Mouse (Mus musculus) CH12.LX (cell line): ENCODE results near the gene B3galt5. TPM values are rescaled to one million over a fixed set of nuclear protein-coding genes. Genes with fewer than 3 reads are reported as not detected.
A peak's percentile ranks its signal among the peaks of the same experiment; 100 is the strongest.
"Not testable (repeated sequence)": the region's sequence is repeated elsewhere in the genome, so short reads cannot be mapped to it uniquely, and the experiment has no call there.

Experiments used
- DNase-seq: peaks from one replicate; pipeline ENCODE4 v3.0.0-alpha.2; 2013; ENCODE audit errors: extremely low read depth
- H3K27ac ChIP-seq: 2 replicates; pipeline ENCODE4 v1.5.1; 2012; ENCODE audit warnings: low read depth, mild to moderate bottlenecking, control low read depth, moderate library complexity; ENCODE audit not compliant: insufficient read depth
- H3K27me3 ChIP-seq: replicated peaks from 2 replicates; pipeline ENCODE3; 2012; ENCODE audit warnings: inconsistent platforms
- H3K36me3 ChIP-seq, 2 experiments: replicated peaks in 1 of 2; 2 replicates each; pipeline versions ENCODE3 to v1.6.1; 2012; ENCODE audit warnings: inconsistent platforms in 1 of 2, low read length in 1 of 2, mild to moderate bottlenecking in 1 of 2, mixed read lengths in 1 of 2, moderate library complexity in 1 of 2; ENCODE audit not compliant: control insufficient read depth in 1 of 2, insufficient read depth in 1 of 2
- H3K4me1 ChIP-seq, 2 experiments: 2 replicates each; pipeline ENCODE4 v1.6.1; 2012; ENCODE audit warnings: inconsistent platforms in 1 of 2, moderate library complexity in 1 of 2; ENCODE audit not compliant: insufficient read depth in 2 of 2, control insufficient read depth in 1 of 2
- H3K4me2 ChIP-seq: 2 replicates; pipeline ENCODE4 v1.6.1; 2012; ENCODE audit warnings: low read depth, mild to moderate bottlenecking, control low read depth; ENCODE audit not compliant: poor library complexity, insufficient read depth, severe bottlenecking
- H3K4me3 ChIP-seq, 3 experiments: fragments of 150-350 bp in 1 of 3; sonication (generic) in 1 of 3; replicated peaks in 1 of 3; 2 replicates each; pipeline versions ENCODE3 to v1.5.1; 2011 to 2012; ENCODE audit warnings: low read depth in 2 of 3, low read length in 2 of 3, mild to moderate bottlenecking in 2 of 3, moderate library complexity in 2 of 3, control low read depth in 1 of 3, improper control_type of control experiment in 1 of 3, inconsistent platforms in 1 of 3, mixed read lengths in 1 of 3; ENCODE audit not compliant: poor library complexity in 1 of 3
- H3K79me2 ChIP-seq: replicated peaks from 2 replicates; pipeline ENCODE4 v1.6.1; 2012; ENCODE audit warnings: mild to moderate bottlenecking, moderate library complexity; ENCODE audit not compliant: control insufficient read depth, poor library complexity, insufficient read depth, severe bottlenecking; ENCODE audit errors: extremely low read depth
- H3K9ac ChIP-seq: 2 replicates; pipeline ENCODE4 v1.6.1; 2012; ENCODE audit warnings: low read depth, mild to moderate bottlenecking, control low read depth, moderate library complexity; ENCODE audit not compliant: insufficient read depth
- H3K9me3 ChIP-seq: replicated peaks from 2 replicates; pipeline ENCODE3; 2012; ENCODE audit warnings: low read length, inconsistent platforms, mixed read lengths
- BHLHE40 ChIP-seq: IDR thresholded peaks from 2 replicates; pipeline ENCODE4 v1.6.1; 2011; ENCODE audit warnings: mild to moderate bottlenecking, low read depth, low read length, improper control_type of control experiment
- CHD2 ChIP-seq: IDR thresholded peaks from 2 replicates; pipeline ENCODE4 v1.6.1; 2011; ENCODE audit warnings: low read length, improper control_type of control experiment
- CTCF ChIP-seq, 2 experiments: IDR thresholded peaks in 1 of 2; conservative IDR thresholded peaks in 1 of 2; 2 replicates each; pipeline ENCODE4 v1.5.1; 2011 to 2012; ENCODE audit warnings: low read depth in 2 of 2, low read length in 2 of 2, improper control_type of control experiment in 1 of 2, inconsistent platforms in 1 of 2, mild to moderate bottlenecking in 1 of 2, moderate library complexity in 1 of 2
- ELF1 ChIP-seq: IDR thresholded peaks from 2 replicates; pipeline ENCODE4 v1.6.1; 2014; ENCODE audit warnings: low read depth, mild to moderate bottlenecking, inconsistent platforms, low read length, improper control_type of control experiment
- EP300 ChIP-seq: IDR thresholded peaks from 2 replicates; pipeline ENCODE4 v1.6.1; 2011; ENCODE audit warnings: low read length, improper control_type of control experiment
- ETS1 ChIP-seq: conservative IDR thresholded peaks from 2 replicates; pipeline ENCODE4 v1.6.1; 2012; ENCODE audit warnings: low read depth, mild to moderate bottlenecking, inconsistent platforms, low read length, improper control_type of control experiment, moderate library complexity
- GABPA ChIP-seq: IDR thresholded peaks from 2 replicates; pipeline ENCODE4 v1.6.1; 2012; ENCODE audit warnings: low read depth, low read length, improper control_type of control experiment, inconsistent platforms; ENCODE audit not compliant: insufficient replicate concordance
- IRF4 ChIP-seq: IDR thresholded peaks from 2 replicates; pipeline ENCODE4 v1.6.1; 2014; ENCODE audit warnings: low read depth, mild to moderate bottlenecking, inconsistent platforms, low read length, improper control_type of control experiment
- JUN ChIP-seq: IDR thresholded peaks from 2 replicates; pipeline ENCODE4 v1.6.1; 2011; ENCODE audit warnings: low read depth, mild to moderate bottlenecking, low read length, improper control_type of control experiment, moderate library complexity; ENCODE audit not compliant: insufficient read depth
- JUND ChIP-seq: conservative IDR thresholded peaks from 2 replicates; pipeline ENCODE4 v1.6.1; 2011; ENCODE audit warnings: low read depth, low read length, improper control_type of control experiment
- MXI1 ChIP-seq: IDR thresholded peaks from 2 replicates; pipeline ENCODE4 v1.6.1; 2011; ENCODE audit warnings: mild to moderate bottlenecking, low read depth, low read length, improper control_type of control experiment
- NELFE ChIP-seq: IDR thresholded peaks from 2 replicates; pipeline ENCODE4 v1.6.1; 2011; ENCODE audit warnings: low read depth, low read length, improper control_type of control experiment
- NRF1 ChIP-seq: IDR thresholded peaks from 2 replicates; pipeline ENCODE4 v1.6.1; 2014; ENCODE audit warnings: low read depth, mild to moderate bottlenecking, inconsistent platforms, low read length, improper control_type of control experiment, moderate library complexity
- PAX5 ChIP-seq: IDR thresholded peaks from 2 replicates; pipeline ENCODE4 v1.6.1; 2012; ENCODE audit warnings: low read length, inconsistent platforms, mixed read lengths
- POLR2A ChIP-seq: IDR thresholded peaks from 2 replicates; pipeline ENCODE4 v1.6.1; 2011; ENCODE audit warnings: low read depth, mild to moderate bottlenecking, improper control_type of control experiment, low read length
- POLR2AphosphoS2 ChIP-seq: IDR thresholded peaks from 2 replicates; pipeline ENCODE4 v1.6.1; 2011; ENCODE audit warnings: low read depth, low read length, improper control_type of control experiment
- RAD21 ChIP-seq: IDR thresholded peaks from 2 replicates; pipeline ENCODE4 v1.6.1; 2011; ENCODE audit warnings: low read depth, mild to moderate bottlenecking, low read length, improper control_type of control experiment, moderate library complexity
- RCOR1 ChIP-seq: conservative IDR thresholded peaks from 2 replicates; pipeline ENCODE4 v1.6.1; 2012; ENCODE audit warnings: low read depth, mild to moderate bottlenecking, inconsistent platforms, low read length, improper control_type of control experiment
- SIN3A ChIP-seq: IDR thresholded peaks from 2 replicates; pipeline ENCODE4 v1.6.1; 2012; ENCODE audit warnings: low read length, improper control_type of control experiment, inconsistent platforms
- SMC3 ChIP-seq: IDR thresholded peaks from 2 replicates; pipeline ENCODE4 v1.6.1; 2011; ENCODE audit warnings: low read depth, low read length, improper control_type of control experiment
- TBP ChIP-seq: conservative IDR thresholded peaks from 2 replicates; pipeline ENCODE4 v1.6.1; 2011; ENCODE audit warnings: low read depth, low read length, improper control_type of control experiment
- TCF12 ChIP-seq: IDR thresholded peaks from 2 replicates; pipeline ENCODE4 v1.6.1; 2014; ENCODE audit warnings: low read depth, mild to moderate bottlenecking, inconsistent platforms, low read length, improper control_type of control experiment
- USF1 ChIP-seq: IDR thresholded peaks from 2 replicates; pipeline ENCODE4 v1.6.1; 2014; ENCODE audit warnings: low read depth, mild to moderate bottlenecking, inconsistent platforms, low read length, improper control_type of control experiment
- ZC3H11A ChIP-seq: IDR thresholded peaks from 2 replicates; pipeline ENCODE4 v1.6.1; 2012; ENCODE audit warnings: low read depth, mild to moderate bottlenecking, inconsistent platforms, low read length, improper control_type of control experiment
- ZKSCAN1 ChIP-seq: IDR thresholded peaks from 2 replicates; pipeline ENCODE4 v1.6.1; 2012; ENCODE audit warnings: low read depth, inconsistent platforms, low read length, improper control_type of control experiment, borderline replicate concordance
- ZNF384 ChIP-seq: IDR thresholded peaks from 2 replicates; pipeline ENCODE4 v1.6.1; 2012; ENCODE audit warnings: low read depth, low read length, improper control_type of control experiment, inconsistent platforms
- dilution Hi-C: fragments of 300-500 bp; cut with MboI; formaldehyde crosslinking; loops from 2 replicates; pipeline ENCODE4 v1.14.3; 2020; ENCODE audit warnings: low sequenced_read_pairs; ENCODE audit not compliant: extremely low pct_unique_long_range_greater_than_20kb, extremely low pct_ligation_motif_present
- in situ Hi-C: fragments of 300-500 bp; cut with MboI; formaldehyde crosslinking; loops from 3 replicates; pipeline ENCODE4 v1.14.3; 2019; ENCODE audit warnings: low sequenced_read_pairs, low pct_ligation_motif_present, low pct_unique_long_range_greater_than_20kb, mixed read lengths
- polyA plus RNA-seq: library from polyadenylated mRNA; unstranded; fragments of >175 nt; gene quantifications from 2 replicates; pipeline ENCODE4 v1.2.1, GENCODE M21; 2012; ENCODE audit warnings: low read depth; ENCODE audit not compliant: insufficient read length
- total RNA-seq, 2 experiments: library from RNA; depleted of rRNA; stranded (reverse); fragments of 300-350 nt in 1 of 2; fragments of >200 nt in 1 of 2; gene quantifications; 2 replicates each; pipeline ENCODE4 v1.2.3; 2012 to 2014

Gene B3galt5
- total and polyA plus RNA-seq, 3 experiments, result 0.04 to 0.87 (median 0.23) TPM

DNA sequence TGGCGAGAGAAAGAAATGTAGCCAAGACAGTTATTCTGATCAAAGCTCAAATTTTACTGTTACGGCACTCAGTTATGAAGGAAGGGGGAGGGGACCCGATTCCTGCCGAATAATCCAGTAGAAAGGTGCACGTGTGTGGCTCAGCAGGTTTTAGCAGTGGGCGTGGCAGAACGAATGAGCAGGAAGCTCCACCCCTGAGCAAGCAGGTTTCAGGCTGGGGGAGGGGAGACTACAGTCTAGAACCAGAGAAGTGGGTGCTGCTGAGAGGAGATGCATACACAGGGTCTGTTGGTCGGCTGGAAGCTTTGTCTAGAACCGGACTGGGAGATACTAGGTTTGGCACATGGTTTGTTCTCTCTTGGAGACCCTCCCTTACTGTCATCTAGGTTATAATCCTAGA lies 91.7 kb downstream of the B3galt5 start:
- H3K9ac ChIP-seq, H3K36me3 ChIP-seq: not testable (repeated sequence)
- TF ChIP-seq BHLHE40, result peak; percentile 42; the same call in 1 of the 2 replicates
- TF ChIP-seq, all 38 proteins: peak for 1; not testable (repeated sequence) for 37
- dilution Hi-C loops, H3K9me3 ChIP-seq, H3K4me2 ChIP-seq, H3K27ac ChIP-seq, H3K27me3 ChIP-seq, H3K4me3 ChIP-seq, H3K79me2 ChIP-seq: not testable (repeated sequence)
- DNase-seq, result peak; percentile 17
- peaks cover 4 to 25% of the 10 kb centered on the region in 2 experiments for H3K4me1 ChIP-seq
- in situ Hi-C loops, result loop anchor here (25.0 kb wide), 1 partner anchor 290 kb away; no protein-coding TSS in a partner anchor

- Histone ChIP-seq H3K9me3 (no peaks in the 10 kb centered on the region), H3K4me2 (no peak overlapping the region), H3K27ac (no peak overlapping the region), H3K36me3 (no peaks in the 10 kb centered on the region), H3K4me3 (no peak overlapping the region), H3K27me3 (no peaks in the 10 kb centered on the region), H3K4me1 (peaks cover 2 to 3% of the 10 kb centered on the region in 2 experiments; a peak in 2 of 4 replicates), H3K9ac (no peak overlapping the region), H3K79me2 (no peaks in the 10 kb centered on the region)
- dilution Hi-C loops (no loop called here), in situ Hi-C loops (loop anchor here (5.0 to 25.0 kb wide), 2 partner anchors 112 to 302 kb away; no protein-coding TSS in a partner anchor)
- DNase-seq, result no peak
- TF ChIP-seq EP300, result no peak
- no peak for TF ChIP-seq ZKSCAN1
- no peak for TF ChIP-seq TBP
- TF ChIP-seq ZNF384, result no peak
- TF ChIP-seq SIN3A, result no peak
- no peak for TF ChIP-seq USF1
- TF ChIP-seq RCOR1, result no peak
These were observed 104.0 kb downstream of the B3galt5 start for GRCm38 (mm10) chr16:96339570-96339969.

GRCm38 (mm10) chr16:96341269-96341668 lies 105.7 kb downstream of the B3galt5 start:
- TF ChIP-seq TCF12, result no peak
- peak; percentile 24; the same call in 1 of the 2 replicates for TF ChIP-seq IRF4
- peak; percentile 98 for TF ChIP-seq SMC3
- TF ChIP-seq PAX5, result no peak
- 0 out of 2 replicates have a peak, but pooled peaks have one; percentile 17 for TF ChIP-seq ELF1
- no peak for TF ChIP-seq TBP
- no peak for TF ChIP-seq JUN
- TF ChIP-seq ZKSCAN1, result no peak
- TF ChIP-seq CTCF (conservative IDR thresholded peaks at IDR 0.05 in 1 of 2, IDR thresholded peaks at IDR 0.05 in 1 of 2; ENCODE audit: low read depth in 2 of 2, low read length in 2 of 2), result peak; percentile 77 to 95
- TF ChIP-seq CHD2, result no peak
- no peak for TF ChIP-seq GABPA
- TF ChIP-seq ETS1, result no peak
- TF ChIP-seq JUND, result no peak
- no peak for TF ChIP-seq ZNF384
- peak; percentile 88 for TF ChIP-seq RAD21
- TF ChIP-seq SIN3A, result no peak
- TF ChIP-seq ZC3H11A, result peak; percentile 89
- TF ChIP-seq NELFE, result no peak; the same call in 1 of the 2 replicates
- no peak for TF ChIP-seq MXI1
- TF ChIP-seq POLR2A, result no peak
- TF ChIP-seq NRF1, result no peak
- TF ChIP-seq POLR2AphosphoS2, result no peak
- Histone ChIP-seq H3K4me2 (no peak overlapping the region), H3K27ac (no peak overlapping the region), H3K9ac (no peak overlapping the region), H3K79me2 (no peaks in the 10 kb centered on the region), H3K4me1 (peaks cover 2 to 8% of the 10 kb centered on the region in 2 experiments; a peak in 2 of 4 replicates), H3K27me3 (no peaks in the 10 kb centered on the region), H3K9me3 (no peaks in the 10 kb centered on the region), H3K4me3 (no peak overlapping the region), H3K36me3 (no peaks in the 10 kb centered on the region)
- peak; percentile 62 for DNase-seq
- in situ Hi-C loops, result loop anchor here (25.0 kb wide), 1 partner anchor 304 kb away; no protein-coding TSS in a partner anchor
- dilution Hi-C loops, result no loop called here
